Mouse (Mus musculus): Measurements from ENCODE around the gene Krt33a.

Gene Krt33a

DNA sequence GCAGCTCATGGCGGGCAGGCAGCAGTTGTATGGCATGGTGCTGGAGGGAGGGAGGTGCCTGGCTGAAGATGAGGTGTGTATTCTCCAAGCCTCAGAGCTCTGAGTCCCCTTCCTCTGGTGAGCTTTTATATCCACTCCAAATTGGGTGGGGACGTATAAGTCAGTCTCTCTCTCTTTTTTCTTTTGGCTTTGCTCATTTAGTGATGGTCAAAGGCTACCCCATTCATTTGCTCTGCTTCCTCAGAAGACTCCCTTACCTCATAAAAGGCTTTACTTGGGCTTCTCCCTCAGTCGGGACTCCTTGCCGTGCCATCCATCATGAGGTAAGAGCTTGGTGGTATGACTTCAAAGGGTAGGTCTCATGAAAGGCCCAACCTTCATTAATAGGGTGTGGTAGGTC lies at the start of gene Krt33a:
Krt33a (minus strand) TSS at position 101 of the 400 bp plus-strand sequence.
- POLR2A ChIA-PET: no interaction called here
- CTCF ChIA-PET: interaction anchor here in 1 of 4 experiments (0.9 kb wide), 1 partner anchor 9 kb away, joined by 3 read pairs; no protein-coding TSS in a partner anchor

DNA sequence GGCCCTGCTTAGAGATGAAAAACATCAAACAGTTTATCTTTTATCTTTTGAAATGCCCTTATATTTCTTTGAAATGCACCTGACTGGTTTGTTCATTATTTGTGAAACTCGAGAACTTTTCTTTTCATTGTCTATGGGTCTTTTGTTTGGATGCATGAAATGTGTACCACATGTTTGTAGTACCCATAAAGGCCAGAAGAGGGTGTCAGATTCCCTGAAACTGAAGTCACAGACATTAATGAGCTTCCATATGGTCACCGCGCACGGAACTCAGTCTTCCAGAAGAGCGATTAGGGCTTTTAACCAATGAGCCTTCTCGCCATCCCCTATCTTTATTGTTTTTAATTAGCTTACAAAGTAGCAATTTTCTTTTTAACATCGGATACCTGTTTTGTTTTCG lies 42.9 kb upstream of the Krt33a start:
- ChIA-PET POLR2A (interaction anchor here in 1 of 4 experiments (0.8 to 0.9 kb wide), 2 partner anchors 228 to 939 kb away, joined by 3 to 4 read pairs; no protein-coding TSS in a partner anchor), CTCF (interaction anchor here (0.5 to 2.3 kb wide), 27 partner anchors 11 to 241 kb away, joined by 3 to 28 read pairs (median 3); partner anchors contain the start of gene Krt9 (in 1 of the 4))

DNA sequence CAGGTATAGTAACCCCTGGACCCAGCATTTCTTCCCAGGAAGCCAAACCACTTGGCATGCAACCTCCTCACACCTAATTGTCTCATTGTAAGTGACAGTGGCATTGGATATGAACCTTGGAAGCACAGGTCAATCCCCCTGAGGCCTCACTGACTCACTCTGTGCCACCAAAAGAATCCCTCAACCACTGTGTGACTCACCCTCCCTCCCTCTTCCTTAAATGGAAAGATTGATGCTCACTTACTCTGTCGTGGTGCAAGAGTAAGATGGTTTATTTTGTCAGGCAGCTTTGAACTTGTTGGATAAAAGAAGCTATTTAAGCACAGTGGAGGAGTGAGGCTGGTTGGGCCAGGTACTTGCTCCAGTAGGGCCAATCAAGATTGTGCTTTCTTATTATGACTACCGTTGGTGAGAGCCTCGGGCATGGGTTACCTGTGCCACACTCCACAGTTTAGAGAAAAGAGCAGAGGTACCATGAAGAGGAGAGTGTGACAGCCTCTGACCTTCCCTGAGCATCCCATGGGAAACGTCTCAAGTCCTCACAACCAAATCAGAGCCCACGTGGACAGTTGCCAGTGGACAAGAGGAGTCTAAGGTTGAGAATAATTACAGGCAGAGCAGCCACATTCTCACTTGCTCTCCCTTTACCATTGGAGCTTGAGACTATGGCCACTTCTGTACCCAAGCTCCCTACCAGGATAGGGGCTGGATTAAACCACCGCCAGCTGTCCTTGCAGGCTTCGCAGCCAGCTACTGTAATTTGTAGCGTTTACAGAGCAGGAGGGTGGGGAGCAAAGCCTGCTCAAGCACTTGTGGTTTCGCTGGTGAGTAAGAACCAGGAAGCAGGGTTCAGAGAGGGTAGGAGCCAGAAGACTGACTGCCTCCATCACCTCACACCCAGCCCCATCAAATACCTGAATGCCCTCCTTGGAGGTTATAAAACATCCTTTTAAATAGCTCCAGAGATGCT lies 40.0 kb upstream of the Krt33a start:
- ChIA-PET CTCF (no interaction called here), POLR2A (interaction anchor here in 1 of 4 experiments (1.3 kb wide), 1 partner anchor 57 kb away, joined by 3 read pairs; no protein-coding TSS in a partner anchor)

DNA sequence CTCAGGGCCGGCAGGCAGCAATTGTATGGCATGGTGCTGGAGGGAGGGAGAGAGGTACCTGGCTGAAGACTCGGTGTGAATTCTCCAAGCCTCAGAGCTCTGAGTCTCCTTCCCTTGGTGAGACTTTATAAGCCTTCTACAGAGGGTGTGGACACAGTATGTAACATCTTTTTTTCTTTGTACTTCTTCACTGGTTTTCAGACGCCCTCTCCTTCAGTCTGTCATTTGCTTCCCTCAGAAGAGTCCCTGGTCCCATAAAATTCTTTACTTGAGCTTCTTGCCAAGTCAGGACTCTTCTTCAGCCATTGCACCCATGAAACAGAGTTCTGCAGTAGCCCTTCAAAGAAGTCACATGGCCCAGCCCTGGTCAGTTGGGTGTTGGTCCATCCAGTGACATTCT lies 34.4 kb upstream of the Krt33a start, which contains the start of gene Krt31:
Krt31 (minus strand) TSS at position 101 of the 400 bp plus-strand sequence.
- POLR2A ChIA-PET: no interaction called here
- CTCF ChIA-PET: no interaction called here

DNA sequence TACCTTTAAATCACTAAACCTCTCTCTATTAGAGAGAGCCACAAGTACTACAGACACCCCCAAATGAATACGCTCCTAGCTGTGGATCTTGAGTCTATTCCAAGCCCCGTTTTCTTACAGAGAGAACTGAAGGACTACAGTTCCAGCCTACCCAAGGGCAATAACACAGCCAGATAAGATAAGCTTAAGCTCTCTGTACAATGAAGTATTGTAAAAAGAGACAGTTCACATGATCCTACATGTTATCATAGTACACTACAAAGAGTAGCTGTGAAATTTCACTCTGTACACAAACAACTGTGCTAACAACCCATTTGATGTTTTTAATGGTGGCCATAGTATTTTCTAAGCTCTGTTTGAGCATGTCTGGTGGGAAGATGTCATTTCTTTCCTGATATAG lies 31.2 kb upstream of the Krt33a start:
- CTCF ChIA-PET: interaction anchor here in 2 of 4 experiments (0.9 to 1.2 kb wide), 1 partner anchor 12 kb away, joined by 3 read pairs; no protein-coding TSS in a partner anchor
- POLR2A ChIA-PET: no interaction called here

DNA sequence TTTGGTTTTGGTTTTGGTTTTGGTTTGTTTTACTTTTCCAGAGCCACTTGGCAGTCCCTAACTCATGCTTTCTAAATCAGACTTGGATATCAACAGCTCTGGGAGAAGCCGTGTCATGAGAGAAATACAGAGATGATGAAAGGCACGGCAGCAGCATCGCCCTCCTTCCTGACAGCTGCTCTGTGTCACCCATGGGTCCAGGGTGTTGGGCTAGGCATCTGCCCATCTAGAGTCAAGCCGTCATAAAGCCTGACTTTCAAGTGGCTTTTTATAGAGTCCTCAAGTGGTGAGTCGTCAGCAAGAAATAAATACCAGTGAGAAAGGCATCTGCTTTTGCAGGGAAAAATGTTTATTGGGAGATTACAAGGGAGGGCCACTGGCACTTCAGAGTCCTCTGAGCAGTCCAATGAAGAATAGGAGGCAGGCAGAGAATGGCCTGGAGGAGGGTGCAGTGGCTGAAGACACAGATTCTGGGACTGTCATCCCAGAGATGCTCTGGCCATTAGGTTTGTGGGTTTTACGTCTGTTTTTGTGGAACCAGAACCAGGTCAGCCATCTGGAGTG lies 30.4 kb upstream of the Krt33a start:
- POLR2A ChIA-PET: no interaction called here
- CTCF ChIA-PET: no interaction called here

DNA sequence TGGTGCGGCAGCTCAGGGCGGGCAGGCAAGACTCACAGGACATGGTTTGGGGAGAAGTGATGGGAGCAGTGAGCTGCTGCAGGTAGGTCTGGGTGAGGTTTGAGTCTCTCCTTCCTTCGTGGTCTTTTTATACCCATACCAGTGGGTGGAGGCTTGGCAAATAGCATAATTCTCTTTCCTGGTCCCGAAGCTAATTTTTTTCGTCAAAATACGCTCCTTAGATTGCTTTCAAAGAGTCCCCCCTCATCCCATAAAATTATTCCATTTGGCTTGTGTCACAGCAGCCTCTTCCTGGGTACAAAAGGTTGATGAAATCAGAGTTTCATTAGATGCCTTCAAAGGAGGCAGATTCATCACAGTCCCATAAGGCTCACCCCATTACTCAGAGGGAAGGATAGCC lies 25.4 kb upstream of the Krt33a start, which contains the start of gene Krt34:
Krt34 (minus strand) TSS at position 101 of the 400 bp plus-strand sequence.
- ChIA-PET POLR2A (no interaction called here), CTCF (no interaction called here)

DNA sequence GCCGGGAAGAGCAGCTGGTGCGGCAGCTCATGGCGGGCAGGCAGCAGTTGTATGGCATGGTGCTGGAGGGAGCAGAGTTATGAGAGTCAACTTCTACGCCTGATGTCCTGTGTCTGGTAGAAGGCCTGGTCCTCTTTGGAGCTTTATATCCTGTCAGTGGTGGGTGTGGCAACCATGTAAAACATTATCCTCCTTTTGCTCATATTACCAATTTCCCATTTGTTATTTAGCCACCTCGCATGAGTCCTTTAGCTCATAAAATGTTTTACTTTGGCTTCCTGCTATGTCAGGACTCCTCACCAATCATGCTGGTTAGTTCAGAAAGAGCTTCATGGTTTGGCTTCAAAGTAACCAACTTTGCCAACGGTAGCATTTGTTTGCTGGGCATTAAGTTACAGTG lies 13.8 kb upstream of the Krt33a start, which contains the start of gene Krt33b:
Krt33b (minus strand) TSS at position 101 of the 400 bp plus-strand sequence.
- CTCF ChIA-PET: interaction anchor here in 1 of 4 experiments (1.5 kb wide), 1 partner anchor 139 kb away, joined by 3 read pairs; no protein-coding TSS in a partner anchor
- POLR2A ChIA-PET: no interaction called here

DNA sequence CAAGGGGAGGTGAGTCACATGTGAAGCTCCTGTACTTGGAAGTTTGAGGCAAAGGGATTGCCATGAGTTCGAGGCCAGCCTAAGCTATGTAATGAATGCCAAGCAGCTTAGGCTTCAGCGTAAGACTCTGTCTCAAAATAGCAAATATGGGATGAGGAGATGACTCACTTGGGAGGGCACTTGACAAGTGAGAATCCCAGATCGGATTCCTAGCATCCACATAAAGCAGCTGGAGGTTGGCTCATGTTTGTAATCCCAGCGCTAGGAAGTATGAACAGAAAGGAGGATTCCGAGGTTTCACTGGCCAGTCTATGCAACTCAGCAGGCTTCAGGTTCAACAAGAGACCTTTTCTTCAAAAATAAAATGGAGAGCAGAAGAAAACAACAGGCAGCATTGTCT lies 5.4 kb upstream of the Krt33a start:
- CTCF ChIA-PET: interaction anchor here in 1 of 4 experiments (0.6 kb wide), 1 partner anchor 711 kb away, joined by 3 read pairs; no protein-coding TSS in a partner anchor

DNA sequence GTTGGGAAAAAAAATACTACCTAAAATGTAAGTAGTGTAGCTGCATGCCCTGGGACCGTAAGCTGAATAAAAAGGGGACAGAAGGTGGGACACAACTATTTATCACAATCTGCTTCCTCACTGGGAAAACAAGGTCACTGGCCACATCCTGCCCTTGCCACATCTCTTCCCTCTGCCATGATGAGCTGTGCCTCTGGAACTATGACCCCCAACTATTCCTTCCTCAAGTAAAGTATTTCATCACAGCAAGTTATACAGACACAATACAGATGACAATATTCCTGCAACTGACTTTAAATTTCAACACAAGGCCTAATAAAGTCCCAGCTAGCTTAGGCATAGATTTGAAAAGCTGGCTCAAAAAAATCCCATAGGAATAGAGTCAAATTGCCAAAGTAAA lies 3.5 kb upstream of the Krt33a start:
- CTCF ChIA-PET: interaction anchor here in 1 of 4 experiments (1.0 kb wide), 1 partner anchor 12 kb away, joined by 4 read pairs; no protein-coding TSS in a partner anchor
- POLR2A ChIA-PET: no interaction called here

More for the DNA sequence above, 5.4 kb upstream of the Krt33a start:
- POLR2A ChIA-PET: interaction anchor here in 1 of 4 experiments (0.6 kb wide), 1 partner anchor 558 kb away, joined by 4 read pairs; no protein-coding TSS in a partner anchor

DNA sequence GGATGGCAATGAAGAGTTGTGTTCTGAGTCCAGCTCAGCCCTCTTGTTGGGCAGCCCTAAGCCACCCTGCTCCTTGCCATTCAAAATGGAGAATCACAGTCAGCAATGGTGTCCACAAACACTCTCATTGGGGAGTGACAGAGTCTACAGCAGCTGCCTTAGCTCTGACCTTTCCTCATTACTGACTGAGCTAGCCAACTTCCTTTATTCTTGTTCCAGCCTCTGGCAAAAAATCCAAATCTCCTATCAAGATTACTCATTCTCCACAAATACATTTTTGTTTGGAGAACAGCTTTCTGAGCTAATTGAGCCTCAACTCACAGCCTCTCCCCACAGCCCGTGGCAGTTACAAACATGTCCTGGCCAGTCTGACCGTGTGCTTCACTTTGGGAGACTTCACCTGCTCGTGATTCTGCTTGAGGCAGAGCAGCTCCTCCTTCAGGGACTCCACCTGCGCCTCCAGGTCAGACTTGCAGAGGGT lies 2.3 kb downstream of the Krt33a start:
- POLR2A ChIA-PET: interaction anchor here in 1 of 4 experiments (0.6 kb wide), 1 partner anchor 616 kb away, joined by 3 read pairs; no protein-coding TSS in a partner anchor
- CTCF ChIA-PET: no interaction called here

DNA sequence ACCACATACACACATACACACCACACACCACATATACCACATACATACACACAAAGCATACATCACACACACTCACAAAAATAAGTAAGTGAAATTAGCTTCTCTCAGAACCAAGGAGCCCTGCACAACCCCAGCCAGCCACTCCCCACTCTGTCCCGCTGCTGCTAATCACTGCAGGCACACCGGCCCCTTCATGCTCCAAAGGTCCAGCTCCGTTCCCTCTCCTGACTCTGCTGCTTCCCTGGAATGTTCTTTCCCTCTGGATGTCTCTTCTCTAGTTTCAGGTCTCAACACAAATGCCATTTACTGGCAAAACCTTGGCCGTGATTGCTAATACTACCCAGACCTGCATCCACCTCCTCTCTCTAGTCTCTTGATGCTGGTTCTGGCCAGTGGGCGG lies 5.3 kb downstream of the Krt33a start:
- ChIA-PET CTCF (no interaction called here), POLR2A (no interaction called here)

DNA sequence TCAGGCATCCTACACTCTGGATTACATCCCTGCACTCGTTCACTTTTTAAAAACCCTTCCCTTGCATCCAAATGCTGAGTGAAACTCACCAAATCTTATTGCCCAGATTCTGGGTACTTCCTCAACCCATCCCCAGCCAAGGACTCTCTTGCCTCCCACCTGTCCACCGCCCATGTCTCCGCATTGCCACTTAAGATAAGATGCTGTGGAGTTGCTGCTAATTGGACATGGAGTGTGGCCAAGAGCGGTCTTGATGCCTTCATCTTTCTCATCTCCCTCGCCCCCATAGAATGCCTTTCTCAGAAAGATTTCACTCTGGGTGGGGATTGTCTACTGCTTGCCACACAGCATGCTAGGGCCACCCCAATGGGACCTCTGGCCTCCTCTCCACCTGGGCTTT lies 7.7 kb downstream of the Krt33a start:
- CTCF ChIA-PET: no interaction called here
- POLR2A ChIA-PET: no interaction called here

DNA sequence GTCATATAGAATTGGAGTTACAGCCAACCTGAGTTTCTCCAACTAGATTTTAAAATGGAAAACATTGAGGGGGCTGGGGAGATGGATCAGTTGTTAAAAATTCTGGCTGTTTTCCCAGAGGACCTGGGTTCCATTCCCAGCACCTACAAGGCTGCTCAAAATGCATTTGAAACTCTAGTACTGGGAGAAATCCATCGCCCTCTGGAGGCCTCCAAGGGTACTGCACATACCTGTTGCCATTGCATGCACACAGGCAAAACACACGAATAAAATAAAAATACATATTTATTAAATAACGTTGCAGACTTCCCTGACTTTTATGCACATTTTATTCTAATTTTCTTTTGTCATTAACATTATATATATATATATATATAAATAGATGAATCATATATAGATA lies 9.4 kb downstream of the Krt33a start:
- ChIA-PET POLR2A (no interaction called here), CTCF (interaction anchor here in 3 of 4 experiments (0.6 to 2.8 kb wide), 6 partner anchors 9 to 606 kb away, joined by 3 to 7 read pairs (median 4); partner anchors contain the start of gene Krt33a (in 1 of the 3))

DNA sequence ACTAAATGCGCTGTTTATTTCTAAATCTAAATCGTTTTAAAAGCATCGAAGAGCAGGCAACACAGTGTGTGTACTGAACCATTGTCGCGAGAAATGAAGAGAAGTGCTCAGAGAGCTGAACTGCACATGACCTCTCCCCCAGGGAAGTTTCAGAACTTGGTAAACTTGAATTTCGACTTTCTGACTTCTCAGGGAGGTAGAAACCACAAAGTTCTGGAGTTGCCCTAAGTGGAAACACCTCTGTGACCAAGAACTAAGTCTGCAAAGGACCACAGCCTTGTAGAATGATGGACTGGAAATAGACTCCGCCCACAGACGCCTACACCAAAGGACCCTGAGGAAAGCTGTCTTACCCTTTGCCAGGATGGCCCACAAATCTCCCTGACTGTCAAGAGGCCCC lies 10.1 kb downstream of the Krt33a start:
- ChIA-PET POLR2A (no interaction called here), CTCF (interaction anchor here in 3 of 4 experiments (0.7 to 2.8 kb wide), 4 partner anchors 276 to 695 kb away, joined by 3 to 7 read pairs (median 4); no protein-coding TSS in a partner anchor)

DNA sequence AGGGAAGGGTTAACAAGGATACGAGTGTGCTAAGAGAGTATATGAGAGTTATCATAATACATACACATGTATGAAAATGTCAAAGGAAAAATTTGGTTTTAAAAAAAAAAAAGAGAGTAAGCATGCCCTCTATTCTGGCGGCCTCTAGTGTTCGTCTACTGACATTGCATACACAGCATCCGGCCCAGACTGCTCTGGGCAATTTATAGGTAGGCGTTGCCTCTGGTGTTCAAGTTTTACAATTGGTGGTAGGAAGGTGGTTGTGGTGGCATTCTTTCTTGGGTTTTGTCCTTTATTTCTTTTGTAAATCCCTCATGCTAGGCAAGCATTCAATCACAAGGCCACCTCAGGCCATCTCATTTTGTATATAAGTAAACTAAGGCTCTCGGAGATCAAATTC lies 11.2 kb downstream of the Krt33a start:
- POLR2A ChIA-PET: no interaction called here
- CTCF ChIA-PET: interaction anchor here in 3 of 4 experiments (0.7 to 2.8 kb wide), 3 partner anchors 252 to 294 kb away, joined by 4 to 7 read pairs (median 6); no protein-coding TSS in a partner anchor

DNA sequence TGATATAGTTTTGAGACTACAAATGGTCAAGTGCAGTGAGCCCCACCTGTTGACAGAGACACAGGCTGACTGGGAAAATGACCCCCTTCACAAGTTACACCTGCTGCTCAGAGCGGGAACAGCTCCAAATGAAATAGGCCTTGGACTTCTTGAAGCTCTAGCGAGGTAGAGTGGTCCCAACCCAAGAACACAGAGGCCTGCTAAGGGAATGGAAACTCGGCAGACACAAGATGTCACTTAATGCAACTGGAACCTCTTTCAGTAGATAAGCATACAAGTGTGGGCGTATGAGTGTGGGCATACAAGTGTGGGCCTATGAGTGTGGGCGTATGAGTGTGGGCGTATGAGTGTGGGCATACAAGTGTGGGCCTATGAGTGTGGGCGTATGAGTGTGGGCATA lies 16.9 kb downstream of the Krt33a start:
- POLR2A ChIA-PET: no interaction called here
- CTCF ChIA-PET: no interaction called here

DNA sequence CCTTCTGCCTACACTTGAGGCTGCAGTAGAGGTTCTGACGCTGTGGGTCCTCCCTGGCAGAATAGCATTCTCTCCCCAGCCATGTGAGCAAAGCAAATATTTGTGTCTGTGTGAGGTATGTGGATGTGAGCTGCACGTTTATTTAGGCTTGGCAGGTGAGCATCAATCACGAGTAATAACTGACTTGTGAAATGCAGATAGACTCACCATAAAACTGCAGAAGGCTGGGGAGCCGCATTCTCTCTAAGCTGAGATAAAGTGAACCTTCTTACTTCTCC lies 21.7 kb downstream of the Krt33a start:
- POLR2A ChIA-PET: no interaction called here
- CTCF ChIA-PET: no interaction called here

DNA sequence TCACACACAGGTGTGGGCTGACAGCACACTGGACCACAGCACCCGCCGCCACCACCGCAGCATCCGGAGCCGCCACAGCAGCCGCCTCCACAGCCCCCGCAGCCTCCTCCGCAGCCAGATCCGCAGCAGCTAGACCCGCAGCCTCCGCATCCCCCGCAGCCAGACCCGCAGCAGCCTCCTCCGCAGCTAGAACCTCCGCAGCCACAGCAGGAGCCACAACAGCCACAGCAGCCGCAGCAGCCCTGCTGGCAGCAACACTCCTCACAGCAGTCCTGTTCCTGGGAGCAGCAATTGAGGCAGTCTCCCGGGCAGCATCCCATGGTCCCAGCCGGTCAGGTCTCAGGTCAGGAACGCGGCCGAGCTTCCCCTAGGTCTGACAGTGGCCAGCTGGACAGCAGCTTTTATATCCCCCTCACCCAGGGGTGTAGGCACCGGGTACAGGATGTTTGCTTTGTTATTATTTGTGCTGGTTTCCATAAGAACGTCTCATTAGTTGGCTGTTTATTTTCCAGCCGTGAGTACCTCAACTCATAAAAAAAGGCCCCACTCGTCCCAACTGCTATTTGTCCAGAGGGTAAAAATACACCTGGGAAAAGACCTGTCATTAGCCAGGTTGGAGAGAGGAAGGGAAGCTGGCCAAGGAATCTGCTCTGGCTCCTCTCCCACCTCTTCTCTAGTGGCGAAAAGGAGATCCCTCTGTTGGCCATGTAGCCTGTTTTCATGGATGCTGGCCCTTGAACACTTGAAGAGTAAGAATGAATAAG lies 22.2 kb downstream of the Krt33a start, which contains the start of gene Krtap17-1:
Krtap17-1 (minus strand) TSS at position 375 of the 764 bp plus-strand sequence.
- ChIA-PET CTCF (no interaction called here), POLR2A (interaction anchor here in 1 of 4 experiments (0.6 kb wide), 1 partner anchor 608 kb away, joined by 3 read pairs; no protein-coding TSS in a partner anchor)
